Mouse (Mus musculus): ENCODE results near the gene Tubd1. TPM values are rescaled to one million over a fixed set of nuclear protein-coding genes. Genes with fewer than 3 reads are reported as not detected.
"Not testable (repeated sequence)": the region's sequence is repeated elsewhere in the genome, so short reads cannot be mapped to it uniquely, and the experiment has no call there.

Gene Tubd1
- polyA plus RNA-seq (2015; fragmentation: Nextera tagmentation; extraction: Ambion mirVana), result 10.3 and 10.5 TPM in 2 replicates

- ATAC-seq (replicated peaks; ENCODE audit: low FRiP score), result peak; percentile 98
- Histone ChIP-seq H3K36me3 (peaks cover 9% of the 10 kb centered on the region; the same call in 1 of the 2 replicates), H3K4me2 (peak within 1 kb of the TSS; percentile 66), H3K9me3 (replicated peaks) (no peaks in the 10 kb centered on the region), H3K9ac (peak within 1 kb of the TSS; percentile 96), H3K27me3 (no peaks in the 10 kb centered on the region), H3K4me3 (replicated peaks) (peak within 1 kb of the TSS; percentile 92), H3K27ac (peak within 1 kb of the TSS; percentile 90), H3K4me1 (peaks cover 16% of the 10 kb centered on the region)
- under 1% methylated on average over 43 of the region's 43 CpGs for WGBS
These were observed at the start of gene Tubd1, which contains the start of gene Rps6kb1 for GRCm38 (mm10) chr11:86544639-86545299. TSS of gene Tubd1 (plus strand) at chr11:86544991. TSS of gene Rps6kb1 (minus strand) at chr11:86544805.

DNA sequence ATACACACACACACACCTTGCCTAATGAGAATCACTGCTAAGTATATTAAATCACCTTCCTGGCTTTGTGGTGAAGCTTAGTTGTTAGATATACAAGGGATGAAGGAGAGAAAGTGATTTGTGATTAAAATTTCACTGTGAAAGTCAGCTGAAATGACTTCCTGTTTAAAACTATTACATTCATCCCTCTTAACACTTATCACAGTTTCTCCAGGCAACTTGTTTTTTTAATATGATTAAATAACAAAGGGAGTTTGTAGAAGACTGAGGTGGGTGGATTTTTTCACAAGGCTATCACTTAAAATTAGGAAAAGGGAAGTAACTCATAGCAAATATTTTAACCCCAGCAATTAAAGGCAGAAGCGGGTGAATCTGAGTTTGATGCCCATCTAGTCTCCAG is 47.4 kb upstream of the Tubd1 start:
- 90% methylated on average over 1 of the region's 1 CpGs for WGBS
- H3K4me3 ChIP-seq (replicated peaks), result no peak overlapping the region
- no peaks in the 10 kb centered on the region for H3K9me3 ChIP-seq (replicated peaks)
- H3K27me3 ChIP-seq, result no peaks in the 10 kb centered on the region
- H3K4me1 ChIP-seq, result no peaks in the 10 kb centered on the region
- peaks cover 68% of the 10 kb centered on the region for H3K36me3 ChIP-seq
- H3K27ac ChIP-seq, result no peak overlapping the region
- H3K4me2 ChIP-seq, result no peak overlapping the region
- ATAC-seq (replicated peaks; ENCODE audit: low FRiP score), result no peak
- H3K9ac ChIP-seq, result no peak overlapping the region

GRCm38 (mm10) chr11:86497908-86498307 is 46.9 kb upstream of the Tubd1 start:
- 78% methylated on average over 3 of the region's 3 CpGs for WGBS
- no peak overlapping the region for H3K27ac ChIP-seq
- no peaks in the 10 kb centered on the region for H3K9me3 ChIP-seq (replicated peaks)
- H3K27me3 ChIP-seq, result no peaks in the 10 kb centered on the region
- no peaks in the 10 kb centered on the region for H3K4me1 ChIP-seq
- H3K9ac ChIP-seq, result no peak overlapping the region
- no peak for ATAC-seq (replicated peaks; ENCODE audit: low FRiP score)
- no peak overlapping the region for H3K4me2 ChIP-seq
- H3K36me3 ChIP-seq, result peaks cover 69% of the 10 kb centered on the region
- H3K4me3 ChIP-seq (replicated peaks), result no peak overlapping the region

DNA sequence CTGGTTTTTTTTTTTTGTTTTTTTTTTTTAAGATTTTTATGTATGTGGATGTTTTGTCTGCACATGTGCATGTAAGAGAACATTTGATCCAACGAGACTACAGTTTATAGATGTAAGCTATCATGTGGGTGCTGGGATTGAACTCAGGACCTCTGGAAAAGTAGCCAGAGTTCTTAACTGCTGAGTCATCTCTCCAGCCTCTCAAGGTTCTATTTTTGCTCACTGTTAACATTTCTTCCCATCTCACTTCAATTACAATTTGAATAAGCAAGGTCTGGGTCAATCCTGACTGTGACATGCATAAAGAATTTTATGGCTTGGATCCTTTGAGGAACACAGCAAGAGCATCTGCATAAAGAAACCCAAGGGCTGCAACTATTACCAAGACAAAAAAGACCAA is 44.0 kb upstream of the Tubd1 start:
- WGBS, result 84% methylated on average over 1 of the region's 1 CpGs
- Histone ChIP-seq H3K9ac (no peak overlapping the region), H3K27ac (no peak overlapping the region), H3K4me1 (no peaks in the 10 kb centered on the region), H3K4me2 (no peak overlapping the region), H3K4me3 (replicated peaks) (no peak overlapping the region), H3K36me3 (peaks cover 75% of the 10 kb centered on the region), H3K9me3 (replicated peaks) (no peaks in the 10 kb centered on the region), H3K27me3 (no peaks in the 10 kb centered on the region)
- ATAC-seq (replicated peaks; ENCODE audit: low FRiP score), result no peak

DNA sequence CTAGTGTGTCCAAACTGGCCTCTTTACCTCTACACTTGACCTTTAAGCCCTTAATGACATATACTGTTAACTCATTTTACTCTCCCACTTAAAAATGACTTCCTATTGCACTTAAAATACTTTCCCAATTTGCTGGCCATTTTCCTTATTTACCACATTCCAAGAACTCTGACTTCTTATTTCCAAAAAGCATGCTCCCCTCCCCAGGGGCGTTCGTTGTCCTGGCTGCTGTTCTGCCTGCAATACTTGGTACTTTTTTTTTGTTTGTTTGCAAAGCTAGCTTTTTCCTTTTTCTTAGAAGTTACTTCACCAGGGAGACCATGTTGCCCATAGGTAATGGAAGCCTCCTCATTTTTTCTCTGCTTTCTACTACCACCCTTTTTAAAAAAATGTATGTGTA is 41.7 kb upstream of the Tubd1 start:
- Histone ChIP-seq H3K27ac (no peak overlapping the region), H3K4me1 (no peaks in the 10 kb centered on the region), H3K36me3 (peaks cover 80% of the 10 kb centered on the region), H3K4me2 (no peak overlapping the region), H3K9me3 (replicated peaks) (no peaks in the 10 kb centered on the region), H3K4me3 (replicated peaks) (no peak overlapping the region), H3K9ac (no peak overlapping the region), H3K27me3 (no peaks in the 10 kb centered on the region)
- WGBS, result 90% methylated on average over 2 of the region's 2 CpGs
- ATAC-seq (replicated peaks; ENCODE audit: low FRiP score), result no peak

DNA sequence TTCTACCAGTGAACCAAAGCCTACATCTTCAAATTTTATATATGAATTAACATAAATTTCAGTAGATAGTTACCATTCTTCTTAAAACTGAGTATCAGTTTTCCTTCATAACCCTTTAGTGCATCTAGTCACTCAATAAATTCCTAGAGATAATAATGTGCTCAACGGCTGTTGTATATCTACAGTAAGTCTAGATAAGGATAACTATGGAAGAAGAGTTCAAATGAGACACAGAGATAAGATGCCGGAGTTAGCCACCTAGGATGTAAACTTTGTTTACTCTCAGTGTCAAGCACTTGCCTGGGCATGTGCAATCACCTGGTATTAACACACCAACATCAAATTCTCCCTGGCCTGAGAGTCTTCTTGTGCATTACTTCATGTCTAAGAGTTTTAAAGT is 37.5 kb upstream of the Tubd1 start:
- Histone ChIP-seq H3K36me3 (peaks cover 90% of the 10 kb centered on the region), H3K4me1 (no peaks in the 10 kb centered on the region), H3K9ac (no peak overlapping the region), H3K27ac (no peak overlapping the region), H3K9me3 (replicated peaks) (no peaks in the 10 kb centered on the region), H3K4me3 (replicated peaks) (no peak overlapping the region), H3K4me2 (no peak overlapping the region), H3K27me3 (no peaks in the 10 kb centered on the region)
- ATAC-seq (replicated peaks; ENCODE audit: low FRiP score), result no peak
- WGBS, result 92% methylated on average over 2 of the region's 2 CpGs

DNA sequence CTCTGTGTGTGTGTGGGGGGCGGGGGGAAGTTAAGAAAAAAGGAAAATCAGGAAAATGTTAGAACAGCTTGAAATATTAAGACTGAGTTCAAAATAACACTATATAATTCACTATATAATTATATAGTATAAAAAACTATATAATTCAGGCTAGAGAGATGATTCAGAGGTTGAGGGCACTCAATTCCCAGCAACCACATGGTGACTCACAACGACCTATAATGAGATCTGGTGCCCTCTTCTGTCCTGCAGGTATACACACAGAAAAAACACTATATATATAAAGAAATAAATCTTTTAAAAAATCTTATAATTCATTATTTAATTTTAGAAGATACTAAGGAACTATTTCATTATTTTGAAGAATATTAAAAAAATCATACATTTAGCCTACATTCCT is 36.8 kb upstream of the Tubd1 start:
- WGBS, result 95% methylated on average over 2 of the region's 2 CpGs
- no peak for ATAC-seq (replicated peaks; ENCODE audit: low FRiP score)
- H3K4me3 ChIP-seq (replicated peaks), result no peak overlapping the region
- H3K27ac ChIP-seq, result no peak overlapping the region
- peaks cover 90% of the 10 kb centered on the region for H3K36me3 ChIP-seq
- no peak overlapping the region for H3K4me2 ChIP-seq
- H3K9me3 ChIP-seq (replicated peaks), result no peaks in the 10 kb centered on the region
- H3K27me3 ChIP-seq, result no peaks in the 10 kb centered on the region
- H3K9ac ChIP-seq, result no peak overlapping the region
- H3K4me1 ChIP-seq, result no peaks in the 10 kb centered on the region

GRCm38 (mm10) chr11:86516620-86517019 is 28.2 kb upstream of the Tubd1 start:
- Histone ChIP-seq H3K9ac (no peak overlapping the region), H3K4me1 (no peaks in the 10 kb centered on the region), H3K4me2 (no peak overlapping the region), H3K27me3 (no peaks in the 10 kb centered on the region), H3K4me3 (replicated peaks) (no peak overlapping the region), H3K36me3 (peaks cover 81% of the 10 kb centered on the region), H3K27ac (no peak overlapping the region), H3K9me3 (replicated peaks) (no peaks in the 10 kb centered on the region)
- no peak for ATAC-seq (replicated peaks; ENCODE audit: low FRiP score)
- WGBS, result 84% methylated on average over 3 of the region's 3 CpGs

DNA sequence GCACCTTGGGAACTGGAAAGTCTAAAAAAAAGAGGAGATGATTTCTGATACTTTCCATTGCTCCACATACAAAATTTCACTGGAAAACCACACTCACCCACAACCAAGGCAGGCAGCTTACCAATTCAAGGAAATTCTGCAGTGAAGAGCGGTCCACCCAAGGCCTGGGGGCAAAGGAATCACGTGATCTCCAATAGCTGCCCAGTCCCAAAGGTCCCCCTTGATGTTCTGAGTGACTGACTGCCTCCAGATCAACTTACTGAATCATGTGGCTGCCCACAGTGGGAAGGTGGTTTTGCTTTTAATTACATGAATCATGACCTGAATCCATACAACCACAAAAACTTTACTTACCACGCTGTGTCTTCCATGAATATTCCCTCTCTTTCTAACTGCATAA is 27.6 kb upstream of the Tubd1 start:
- Histone ChIP-seq H3K9me3 (replicated peaks) (no peaks in the 10 kb centered on the region), H3K27ac (no peak overlapping the region), H3K4me2 (no peak overlapping the region), H3K36me3 (peaks cover 82% of the 10 kb centered on the region), H3K27me3 (no peaks in the 10 kb centered on the region), H3K9ac (no peak overlapping the region), H3K4me1 (no peaks in the 10 kb centered on the region), H3K4me3 (replicated peaks) (no peak overlapping the region)
- WGBS, result 73% methylated on average over 3 of the region's 3 CpGs
- no peak for ATAC-seq (replicated peaks; ENCODE audit: low FRiP score)

- no peaks in the 10 kb centered on the region for H3K27me3 ChIP-seq
- H3K9me3 ChIP-seq (replicated peaks), result no peaks in the 10 kb centered on the region
- H3K36me3 ChIP-seq, result peaks cover 88% of the 10 kb centered on the region
- 70% methylated on average over 7 of the region's 7 CpGs for WGBS
- ATAC-seq (replicated peaks; ENCODE audit: low FRiP score), result no peak
- no peak overlapping the region for H3K4me3 ChIP-seq (replicated peaks)
- H3K9ac ChIP-seq, result no peak overlapping the region
- H3K4me1 ChIP-seq, result no peaks in the 10 kb centered on the region
- no peak overlapping the region for H3K27ac ChIP-seq
- no peak overlapping the region for H3K4me2 ChIP-seq
These were observed 25.0 kb upstream of the Tubd1 start for GRCm38 (mm10) chr11:86519751-86520150.

- Histone ChIP-seq H3K9me3 (replicated peaks) (no peaks in the 10 kb centered on the region), H3K4me1 (no peaks in the 10 kb centered on the region), H3K4me2 (no peak overlapping the region), H3K9ac (no peak overlapping the region), H3K27ac (no peak overlapping the region), H3K36me3 (peaks cover 86% of the 10 kb centered on the region), H3K4me3 (replicated peaks) (no peak overlapping the region), H3K27me3 (no peaks in the 10 kb centered on the region)
- WGBS, result 92% methylated on average over 4 of the region's 4 CpGs
- no peak for ATAC-seq (replicated peaks; ENCODE audit: low FRiP score)
These were observed 17.3 kb upstream of the Tubd1 start for GRCm38 (mm10) chr11:86527528-86527927.

GRCm38 (mm10) chr11:86532834-86533233 is 12.0 kb upstream of the Tubd1 start:
- Histone ChIP-seq H3K9me3 (replicated peaks) (no peaks in the 10 kb centered on the region), H3K4me3 (replicated peaks) (no peak overlapping the region), H3K27ac (no peak overlapping the region), H3K36me3 (peaks cover 55% of the 10 kb centered on the region), H3K9ac (no peak overlapping the region), H3K4me1 (no peaks in the 10 kb centered on the region), H3K27me3 (no peaks in the 10 kb centered on the region), H3K4me2 (no peak overlapping the region)
- ATAC-seq (replicated peaks; ENCODE audit: low FRiP score), result no peak
- 81% methylated on average over 1 of the region's 1 CpGs for WGBS

DNA sequence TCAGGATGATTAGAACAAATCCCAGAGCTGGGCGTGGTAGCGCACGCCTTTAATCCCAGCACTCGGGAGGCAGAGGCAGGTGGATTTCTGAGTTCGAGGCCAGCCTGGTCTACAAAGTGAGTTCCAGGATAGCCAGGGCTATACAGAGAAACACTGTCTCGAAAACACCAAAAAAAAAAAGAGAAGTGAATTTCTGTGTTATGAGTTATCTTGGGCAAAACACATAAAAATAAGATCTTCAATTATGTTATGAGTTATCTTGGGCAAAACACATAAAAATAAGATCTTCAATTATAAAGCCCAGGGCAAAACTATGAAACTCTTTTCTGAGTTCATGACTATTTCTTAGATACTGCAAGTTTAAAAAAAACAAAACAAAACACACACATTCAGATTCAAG is 11.5 kb upstream of the Tubd1 start:
- not testable (repeated sequence) for H3K27ac ChIP-seq; H3K9me3 ChIP-seq (replicated peaks); H3K4me2 ChIP-seq; H3K27me3 ChIP-seq; H3K4me3 ChIP-seq (replicated peaks); H3K9ac ChIP-seq; H3K4me1 ChIP-seq; ATAC-seq (replicated peaks; ENCODE audit: low FRiP score)
- 92% methylated on average over 6 of the region's 6 CpGs for WGBS
- H3K36me3 ChIP-seq, result peaks cover 51% of the 10 kb centered on the region
